Mouse (Mus musculus): ENCODE data around the gene Fam84b.

DNA sequence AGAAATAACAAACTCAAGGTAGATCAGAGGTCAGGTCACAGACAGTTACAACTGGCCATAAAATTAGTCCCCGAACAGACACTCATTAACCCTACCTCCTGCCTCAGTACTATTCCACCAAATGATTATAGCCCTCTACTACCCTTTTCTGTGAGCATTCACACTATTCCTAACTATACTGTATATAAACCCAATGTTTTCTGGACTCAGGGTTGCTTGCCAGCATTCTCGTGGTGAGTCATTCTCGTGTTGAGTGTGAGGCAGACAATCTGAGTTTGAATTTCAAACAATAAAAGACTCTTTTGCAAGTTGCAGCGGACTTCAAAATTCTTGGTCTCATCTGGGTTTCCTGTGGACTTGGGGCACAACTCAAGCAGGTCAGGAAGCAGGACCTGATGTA, 74.5 kb downstream of the Fam84b start:
- TF ChIP-seq POLR2A (IDR thresholded peaks at IDR 0.05; ENCODE audit: control insufficient read depth, low read depth, low read length) (no peak), CTCF (IDR thresholded peaks at IDR 0.05; ENCODE audit: control insufficient read depth, insufficient read depth, insufficient replicate concordance, low read depth, low read length) (no peak)
